Mouse (Mus musculus): ENCODE data around the gene Limd1. TPM values are rescaled to one million over a fixed set of nuclear protein-coding genes. Genes with fewer than 3 reads are reported as not detected.

Gene Limd1
- total and polyA plus RNA-seq, 2 experiments from 2014 or later = 42.4 to 143 TPM

GRCm38 (mm10) chr9:123516641-123517385 is 38.3 kb downstream of the Limd1 start:
- no peak overlapping the region for H3K9ac ChIP-seq (replicated peaks; ENCODE audit: low read depth, low read length)
- TF ChIP-seq EP300 (IDR thresholded peaks at IDR 0.05; ENCODE audit: low read depth) (no peak), CTCF (IDR thresholded peaks at IDR 0.05; ENCODE audit: low read depth) (no peak)
- H3K4me3 ChIP-seq (ENCODE audit: low read depth, low read length) = no peak overlapping the region
- H3K4me2 ChIP-seq (ENCODE audit: low read depth, low read length) = no peak overlapping the region
- 66% methylated on average over 7 of the region's 7 CpGs for WGBS
- H3K27ac ChIP-seq (ENCODE audit: low read depth) = no peak overlapping the region
- H3K27me3 ChIP-seq (ENCODE audit: control insufficient read depth, insufficient read depth, low read length) = no peaks in the 10 kb centered on the region
- peaks cover 74% of the 10 kb centered on the region for H3K36me3 ChIP-seq (replicated peaks; ENCODE audit: control insufficient read depth, insufficient read depth, low read length)
- peak; percentile 47 for ATAC-seq (ENCODE audit: insufficient read depth, low read depth)
- no peaks in the 10 kb centered on the region for H3K9me3 ChIP-seq (replicated peaks; ENCODE audit: control insufficient read depth, low read length)
- no peak for DNase-seq (ENCODE audit: low spot score)
- no peaks in the 10 kb centered on the region for H3K4me1 ChIP-seq (ENCODE audit: control insufficient read depth, insufficient read depth)

- ATAC-seq (ENCODE audit: insufficient read depth, low read depth) = no peak
- no peak overlapping the region for H3K4me3 ChIP-seq (ENCODE audit: low read depth, low read length)
- TF ChIP-seq EP300 (IDR thresholded peaks at IDR 0.05; ENCODE audit: low read depth) (no peak), CTCF (IDR thresholded peaks at IDR 0.05; ENCODE audit: low read depth) (no peak)
- no peaks in the 10 kb centered on the region for H3K27me3 ChIP-seq (ENCODE audit: control insufficient read depth, insufficient read depth, low read length)
- no peak overlapping the region for H3K4me2 ChIP-seq (ENCODE audit: low read depth, low read length)
- no peak overlapping the region for H3K27ac ChIP-seq (ENCODE audit: low read depth)
- H3K9me3 ChIP-seq (replicated peaks; ENCODE audit: control insufficient read depth, low read length) = no peaks in the 10 kb centered on the region
- peaks cover 56% of the 10 kb centered on the region for H3K36me3 ChIP-seq (replicated peaks; ENCODE audit: control insufficient read depth, insufficient read depth, low read length)
- 70% methylated on average over 13 of the region's 13 CpGs for WGBS
- H3K9ac ChIP-seq (replicated peaks; ENCODE audit: low read depth, low read length) = no peak overlapping the region
- H3K4me1 ChIP-seq (ENCODE audit: control insufficient read depth, insufficient read depth) = no peaks in the 10 kb centered on the region
- no peak for DNase-seq (ENCODE audit: low spot score)
Observed at GRCm38 (mm10) chr9:123518969-123519894, 40.7 kb downstream of the Limd1 start.

DNA sequence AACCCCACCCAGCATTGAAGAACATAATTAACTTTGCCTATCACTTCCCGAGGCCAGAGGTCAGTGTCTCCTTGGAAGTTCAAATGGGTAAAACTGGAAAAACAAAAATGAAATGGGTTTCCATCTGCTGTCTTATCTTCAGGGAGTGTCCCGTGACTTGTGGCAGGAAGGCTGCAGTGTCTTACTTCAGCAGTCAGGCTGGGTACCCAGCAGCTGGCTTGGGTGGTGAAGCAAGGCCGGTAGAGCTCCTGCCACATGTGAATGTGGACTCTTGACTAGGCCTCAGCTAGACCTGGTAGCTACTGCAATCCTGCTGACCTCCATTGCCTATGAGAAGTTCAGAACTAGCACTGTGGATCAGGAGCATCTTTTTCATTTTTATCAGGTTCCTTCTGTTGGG is 42.2 kb downstream of the Limd1 start:
- peaks cover 51% of the 10 kb centered on the region for H3K36me3 ChIP-seq (replicated peaks; ENCODE audit: control insufficient read depth, insufficient read depth, low read length)
- no peak overlapping the region for H3K4me3 ChIP-seq (ENCODE audit: low read depth, low read length)
- H3K9ac ChIP-seq (replicated peaks; ENCODE audit: low read depth, low read length) = no peak overlapping the region
- H3K27me3 ChIP-seq (ENCODE audit: control insufficient read depth, insufficient read depth, low read length) = no peaks in the 10 kb centered on the region
- no peak overlapping the region for H3K27ac ChIP-seq (ENCODE audit: low read depth)
- ATAC-seq (ENCODE audit: insufficient read depth, low read depth) (no peak), DNase-seq (ENCODE audit: low spot score) (no peak)
- no peak overlapping the region for H3K4me2 ChIP-seq (ENCODE audit: low read depth, low read length)
- no peaks in the 10 kb centered on the region for H3K9me3 ChIP-seq (replicated peaks; ENCODE audit: control insufficient read depth, low read length)
- TF ChIP-seq CTCF (IDR thresholded peaks at IDR 0.05; ENCODE audit: low read depth) (no peak), EP300 (IDR thresholded peaks at IDR 0.05; ENCODE audit: low read depth) (no peak)
- H3K4me1 ChIP-seq (ENCODE audit: control insufficient read depth, insufficient read depth) = no peaks in the 10 kb centered on the region
- WGBS = 54% methylated on average over 3 of the region's 3 CpGs

DNA sequence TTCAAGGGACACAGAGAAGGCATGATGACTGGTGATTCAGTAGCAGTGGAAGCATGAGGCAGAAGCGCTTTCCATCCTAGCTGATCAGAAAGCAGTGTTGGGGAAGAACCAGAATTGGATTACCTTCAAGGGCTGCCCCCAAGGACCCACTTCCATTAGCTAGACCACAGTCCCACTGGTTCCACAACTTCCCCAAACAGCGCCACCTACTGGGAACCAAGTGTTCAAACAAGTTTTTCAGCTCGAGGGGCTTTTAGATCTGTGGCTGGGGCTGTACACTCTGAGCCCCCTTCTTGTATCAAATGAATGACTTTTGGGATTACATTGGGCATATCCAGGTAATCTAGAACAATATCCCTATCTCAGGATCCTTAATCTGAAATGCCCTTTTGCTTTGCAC is 45.2 kb downstream of the Limd1 start:
- Histone ChIP-seq H3K4me1 (ENCODE audit: control insufficient read depth, insufficient read depth) (peaks cover 6% of the 10 kb centered on the region), H3K27ac (ENCODE audit: low read depth) (no peak overlapping the region), H3K36me3 (replicated peaks; ENCODE audit: control insufficient read depth, insufficient read depth, low read length) (peaks cover 24% of the 10 kb centered on the region), H3K9me3 (replicated peaks; ENCODE audit: control insufficient read depth, low read length) (no peaks in the 10 kb centered on the region), H3K4me2 (ENCODE audit: low read depth, low read length) (no peak overlapping the region), H3K27me3 (ENCODE audit: control insufficient read depth, insufficient read depth, low read length) (no peaks in the 10 kb centered on the region), H3K4me3 (ENCODE audit: low read depth, low read length) (no peak overlapping the region), H3K9ac (replicated peaks; ENCODE audit: low read depth, low read length) (no peak overlapping the region)
- TF ChIP-seq EP300 (IDR thresholded peaks at IDR 0.05; ENCODE audit: low read depth) = no peak
- peak; percentile 55 for TF ChIP-seq CTCF (IDR thresholded peaks at IDR 0.05; ENCODE audit: low read depth)
- WGBS = 40% methylated on average over 3 of the region's 3 CpGs
- ATAC-seq (ENCODE audit: insufficient read depth, low read depth) = no peak
- DNase-seq (ENCODE audit: low spot score) = no peak

GRCm38 (mm10) chr9:123525095-123525494 is 46.6 kb downstream of the Limd1 start:
- peak; percentile 70 for DNase-seq (ENCODE audit: low spot score)
- peak; percentile 78 for TF ChIP-seq CTCF (IDR thresholded peaks at IDR 0.05; ENCODE audit: low read depth)
- TF ChIP-seq EP300 (IDR thresholded peaks at IDR 0.05; ENCODE audit: low read depth) = no peak
- Histone ChIP-seq H3K36me3 (replicated peaks; ENCODE audit: control insufficient read depth, insufficient read depth, low read length) (peaks cover 10% of the 10 kb centered on the region), H3K9me3 (replicated peaks; ENCODE audit: control insufficient read depth, low read length) (no peaks in the 10 kb centered on the region), H3K4me1 (ENCODE audit: control insufficient read depth, insufficient read depth) (peaks cover 6% of the 10 kb centered on the region), H3K4me3 (ENCODE audit: low read depth, low read length) (no peak overlapping the region), H3K4me2 (ENCODE audit: low read depth, low read length) (no peak overlapping the region), H3K27ac (ENCODE audit: low read depth) (no peak overlapping the region), H3K9ac (replicated peaks; ENCODE audit: low read depth, low read length) (no peak overlapping the region), H3K27me3 (ENCODE audit: control insufficient read depth, insufficient read depth, low read length) (no peaks in the 10 kb centered on the region)
- 0% methylated on average over 1 of the region's 1 CpGs for WGBS
- ATAC-seq (ENCODE audit: insufficient read depth, low read depth) = no peak

Data from heart, postnatal 0 days (tissue).